Mouse (Mus musculus): Measurements from ENCODE around the gene Syngr4.

GRCm38 (mm10) chr7:45921950-45922600 lies 25.6 kb upstream of the Syngr4 start:
- no peak for TF ChIP-seq CTCF (IDR thresholded peaks at IDR 0.05; ENCODE audit: extremely low read depth, insufficient read length, insufficient replicate concordance, low read depth, low read length)
- no peak for TF ChIP-seq POLR2A (IDR thresholded peaks at IDR 0.05; ENCODE audit: low read depth, low read length)

Measured in small intestine, adult 2 months (tissue).